Mouse (Mus musculus): Measurements from ENCODE around the gene Swi5. TPM values are rescaled to one million over a fixed set of nuclear protein-coding genes. Genes with fewer than 3 reads are reported as not detected.

Swi5 gene
- polyA plus RNA-seq, 1 experiment = not detected

DNA sequence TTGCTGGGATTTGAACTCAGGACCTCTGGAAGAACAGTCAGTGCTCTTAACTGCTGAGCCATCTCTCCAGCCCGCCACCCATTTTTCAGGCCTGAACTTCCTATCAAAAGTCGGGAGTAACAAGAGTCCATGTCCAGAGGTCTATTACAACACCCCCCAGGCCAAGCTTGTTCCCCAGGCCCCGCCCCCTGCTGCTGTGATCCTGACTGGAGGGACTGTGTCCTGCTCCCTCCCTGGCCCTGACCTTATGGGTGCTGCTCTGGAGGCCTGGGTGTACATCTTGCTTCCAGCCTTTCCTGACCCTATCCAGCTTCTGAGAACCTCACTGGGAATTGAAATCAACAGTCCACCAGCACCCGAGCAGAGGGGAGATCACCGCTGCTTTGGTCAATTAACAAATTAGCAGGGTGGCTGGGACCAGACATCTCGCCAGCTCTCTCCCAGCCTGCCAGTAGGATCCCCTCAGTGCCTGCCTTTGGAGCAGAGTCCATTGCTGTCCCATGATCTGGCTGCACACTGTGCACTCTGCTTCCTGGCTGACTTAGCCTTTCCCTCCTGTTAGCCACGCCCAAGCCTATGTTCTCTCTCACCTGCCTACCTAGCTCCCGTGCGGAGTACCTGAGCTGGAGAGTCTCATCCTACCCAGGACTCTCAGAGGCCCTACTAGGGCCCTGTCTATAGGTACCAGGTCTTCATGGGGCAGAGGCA is 33.9 kb upstream of the Swi5 start:
- peaks cover 44% of the 10 kb centered on the region for H3K4me1 ChIP-seq (ENCODE audit: control insufficient read depth, insufficient read depth, low read length)
- H3K4me3 ChIP-seq (ENCODE audit: insufficient read depth, low read depth, low read length) = no peak overlapping the region
- 66% methylated on average over 9 of the region's 9 CpGs for WGBS
- no peak for TF ChIP-seq CTCF (IDR thresholded peaks at IDR 0.05; ENCODE audit: insufficient read depth, low read depth, low read length)
- no peak for TF ChIP-seq POLR2A (IDR thresholded peaks at IDR 0.05; ENCODE audit: insufficient read depth, low read depth, low read length)
- H3K27ac ChIP-seq (ENCODE audit: insufficient read depth, low read depth, low read length) = no peak overlapping the region

DNA sequence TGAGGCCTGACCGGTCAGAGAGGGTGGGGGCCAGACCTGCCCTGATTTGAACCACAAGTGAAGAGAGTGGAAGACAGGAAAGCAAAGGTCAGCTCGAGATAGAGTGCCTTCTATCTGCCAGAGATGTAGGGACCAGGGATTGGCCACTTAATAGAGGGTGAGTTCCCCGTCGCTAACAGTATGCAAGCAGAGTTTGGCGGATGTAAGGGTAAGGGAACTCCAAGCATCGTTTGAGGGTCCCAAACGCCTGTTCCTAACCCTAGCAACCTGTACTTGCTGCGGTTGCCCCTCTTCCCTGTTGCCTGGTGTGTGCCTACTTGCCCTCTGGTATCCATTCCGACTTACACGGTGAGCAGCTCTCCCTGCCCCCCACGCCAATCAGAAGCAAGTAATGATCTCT is 32.8 kb upstream of the Swi5 start:
- no peak for TF ChIP-seq CTCF (IDR thresholded peaks at IDR 0.05; ENCODE audit: insufficient read depth, low read depth, low read length)
- TF ChIP-seq POLR2A (IDR thresholded peaks at IDR 0.05; ENCODE audit: insufficient read depth, low read depth, low read length) = no peak
- Histone ChIP-seq H3K4me1 (ENCODE audit: control insufficient read depth, insufficient read depth, low read length) (peaks cover 44% of the 10 kb centered on the region), H3K27ac (ENCODE audit: insufficient read depth, low read depth, low read length) (no peak overlapping the region), H3K4me3 (ENCODE audit: insufficient read depth, low read depth, low read length) (no peak overlapping the region)
- WGBS = 75% methylated on average over 11 of the region's 11 CpGs

DNA sequence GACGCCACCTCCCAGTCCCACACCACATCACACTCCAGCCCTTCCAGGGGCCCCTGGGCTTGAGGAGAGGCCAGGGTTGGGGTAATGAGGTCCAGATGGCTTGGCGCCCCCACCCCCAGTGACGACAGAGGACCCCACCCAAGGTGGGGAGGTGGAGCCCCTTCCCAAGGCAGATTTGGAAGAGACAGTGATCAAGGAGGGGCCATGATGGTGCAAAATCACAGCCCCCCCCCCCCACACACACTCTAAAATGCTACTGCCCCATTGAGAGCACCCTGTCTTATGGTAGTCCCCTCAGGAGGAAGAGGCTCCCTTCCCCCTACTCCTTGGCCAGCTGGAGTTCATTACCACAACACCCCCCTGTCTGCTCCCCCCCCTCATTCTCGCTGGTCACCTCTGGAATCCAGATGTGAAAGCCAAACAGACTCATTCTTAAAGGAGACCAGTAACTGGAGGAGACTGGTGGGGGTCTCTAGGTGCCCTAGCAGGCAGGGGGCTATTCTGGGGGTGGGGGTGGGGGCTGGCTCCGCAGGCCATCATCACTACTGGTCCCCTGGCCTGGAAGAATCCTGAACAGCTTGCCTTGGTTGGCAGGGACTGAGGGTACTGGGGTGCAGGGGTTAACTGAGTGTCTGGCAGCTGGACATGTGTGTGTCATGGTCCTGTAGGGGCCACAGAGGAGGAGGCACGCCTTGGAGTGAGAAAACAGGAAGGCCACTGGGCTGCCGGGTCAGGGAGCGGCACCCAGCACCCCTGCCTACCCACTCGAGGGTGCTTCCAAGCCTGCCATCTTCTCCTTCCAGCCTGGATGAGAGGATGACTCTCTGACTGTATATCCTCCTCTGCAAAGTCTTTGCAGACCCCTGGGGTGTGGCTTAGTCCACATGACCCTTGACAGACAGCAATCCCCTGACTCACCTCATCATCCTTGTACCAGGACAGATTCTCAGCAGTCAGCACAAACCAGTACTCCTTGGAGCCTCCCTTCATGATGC is 32.0 kb upstream of the Swi5 start:
- 50% methylated on average over 9 of the region's 9 CpGs for WGBS
- no peak overlapping the region for H3K27ac ChIP-seq (ENCODE audit: insufficient read depth, low read depth, low read length)
- TF ChIP-seq POLR2A (IDR thresholded peaks at IDR 0.05; ENCODE audit: insufficient read depth, low read depth, low read length) (no peak), CTCF (IDR thresholded peaks at IDR 0.05; ENCODE audit: insufficient read depth, low read depth, low read length) (no peak)

GRCm38 (mm10) chr2:32318709-32319585 is 31.1 kb upstream of the Swi5 start:
- Histone ChIP-seq H3K4me3 (ENCODE audit: insufficient read depth, low read depth, low read length) (no peak overlapping the region), H3K4me1 (ENCODE audit: control insufficient read depth, insufficient read depth, low read length) (peaks cover 48% of the 10 kb centered on the region), H3K27ac (ENCODE audit: insufficient read depth, low read depth, low read length) (no peak overlapping the region)
- WGBS = 73% methylated on average over 14 of the region's 14 CpGs
- TF ChIP-seq CTCF (IDR thresholded peaks at IDR 0.05; ENCODE audit: insufficient read depth, low read depth, low read length) (no peak), POLR2A (IDR thresholded peaks at IDR 0.05; ENCODE audit: insufficient read depth, low read depth, low read length) (no peak)

More for the DNA sequence above, 32.0 kb upstream of the Swi5 start:
- Histone ChIP-seq H3K4me1 (ENCODE audit: control insufficient read depth, insufficient read depth, low read length) (peaks cover 46% of the 10 kb centered on the region), H3K4me3 (ENCODE audit: insufficient read depth, low read depth, low read length) (no peak overlapping the region)

GRCm38 (mm10) chr2:32317791-32318417 is 30.0 kb upstream of the Swi5 start:
- TF ChIP-seq CTCF (IDR thresholded peaks at IDR 0.05; ENCODE audit: insufficient read depth, low read depth, low read length) (no peak), POLR2A (IDR thresholded peaks at IDR 0.05; ENCODE audit: insufficient read depth, low read depth, low read length) (no peak)
- H3K4me3 ChIP-seq (ENCODE audit: insufficient read depth, low read depth, low read length) = no peak overlapping the region
- whole genome bisulfite sequencing = 15% methylated on average over 19 of the region's 19 CpGs
- H3K27ac ChIP-seq (ENCODE audit: insufficient read depth, low read depth, low read length) = peak overlapping the region; percentile 46; the same call in 1 of the 2 replicates
- peaks cover 43% of the 10 kb centered on the region for H3K4me1 ChIP-seq (ENCODE audit: control insufficient read depth, insufficient read depth, low read length)

- TF ChIP-seq POLR2A (IDR thresholded peaks at IDR 0.05; ENCODE audit: insufficient read depth, low read depth, low read length) (no peak), CTCF (IDR thresholded peaks at IDR 0.05; ENCODE audit: insufficient read depth, low read depth, low read length) (no peak)
- Histone ChIP-seq H3K27ac (ENCODE audit: insufficient read depth, low read depth, low read length) (peak overlapping the region; percentile 46; the same call in 1 of the 2 replicates), H3K4me3 (ENCODE audit: insufficient read depth, low read depth, low read length) (no peak overlapping the region), H3K4me1 (ENCODE audit: control insufficient read depth, insufficient read depth, low read length) (peaks cover 47% of the 10 kb centered on the region)
- 59% methylated on average over 20 of the region's 20 CpGs for WGBS
Observed at GRCm38 (mm10) chr2:32316887-32317656, 29.2 kb upstream of the Swi5 start.

DNA sequence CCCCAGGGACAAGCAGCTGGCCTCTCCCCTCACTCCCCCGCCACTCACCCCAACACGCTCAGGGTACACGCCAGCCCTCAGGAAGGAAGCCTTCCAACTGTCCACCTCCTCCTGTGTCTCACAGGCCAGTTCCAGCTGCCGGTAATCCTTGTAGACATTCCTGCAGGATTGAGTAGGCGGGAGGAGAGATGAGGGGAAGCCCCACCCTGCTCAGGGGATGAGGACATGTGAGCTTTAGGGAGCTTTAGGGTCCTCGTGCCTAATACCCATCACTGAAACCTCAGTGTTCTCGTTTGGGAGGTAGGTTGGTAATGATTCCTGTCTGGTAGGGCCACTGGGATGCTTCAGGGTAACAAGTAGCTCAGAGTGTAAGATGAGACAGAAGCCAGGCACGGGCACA is 27.9 kb upstream of the Swi5 start:
- no peak overlapping the region; the same call in 1 of the 2 replicates for H3K27ac ChIP-seq (ENCODE audit: insufficient read depth, low read depth, low read length)
- TF ChIP-seq CTCF (IDR thresholded peaks at IDR 0.05; ENCODE audit: insufficient read depth, low read depth, low read length) (no peak), POLR2A (IDR thresholded peaks at IDR 0.05; ENCODE audit: insufficient read depth, low read depth, low read length) (no peak)
- WGBS = 19% methylated on average over 8 of the region's 8 CpGs

More for the DNA sequence above, 27.9 kb upstream of the Swi5 start:
- Histone ChIP-seq H3K4me3 (ENCODE audit: insufficient read depth, low read depth, low read length) (no peak overlapping the region), H3K4me1 (ENCODE audit: control insufficient read depth, insufficient read depth, low read length) (peaks cover 51% of the 10 kb centered on the region)
